Mouse (Mus musculus) C2C12 (cell line): ENCODE measurements around the gene Usp39.

Source experiments
- CEBPB ChIP-seq: IDR thresholded peaks from one replicate; pipeline ENCODE4 v1.6.1; 2011; ENCODE audit warnings: low read depth, mild to moderate bottlenecking, control low read depth, moderate library complexity
- CTCF ChIP-seq: IDR thresholded peaks from one replicate; pipeline ENCODE4 v1.5.1; 2011; ENCODE audit not compliant: control insufficient read depth, insufficient read depth, insufficient read length
- MAX ChIP-seq: IDR thresholded peaks from one replicate; pipeline ENCODE4 v1.6.1; 2011; ENCODE audit warnings: mild to moderate bottlenecking, control low read depth
- MYOD1 ChIP-seq: IDR thresholded peaks from one replicate; pipeline ENCODE4 v1.6.1; 2011; ENCODE audit warnings: low read depth; ENCODE audit not compliant: control insufficient read depth, insufficient read length
- MYOG ChIP-seq: IDR thresholded peaks from one replicate; pipeline ENCODE4 v1.6.1; 2011; ENCODE audit not compliant: control insufficient read depth, insufficient read length; ENCODE audit errors: extremely low read depth
- USF1 ChIP-seq: IDR thresholded peaks from one replicate; pipeline ENCODE4 v1.6.1; 2011; ENCODE audit warnings: low read depth, mild to moderate bottlenecking, control low read depth, moderate library complexity

GRCm38 (mm10) chr6:72348411-72348810 is 3.4 kb upstream of the Usp39 start:
- TF ChIP-seq CTCF (no peak), CEBPB (no peak), USF1 (no peak), MAX (no peak), MYOD1 (no peak), MYOG (no peak)
